Mouse (Mus musculus) megakaryocyte-erythroid progenitor cell, adult 5-6 weeks (primary cell): Measurements from ENCODE around the gene Calm5. TPM values are rescaled to one million over a fixed set of nuclear protein-coding genes. Genes with fewer than 3 reads are reported as not detected.
A peak's percentile ranks its signal among the peaks of the same experiment; 100 is the strongest.

Experiments used
- ATAC-seq: replicated peaks from 2 replicates; pipeline ENCODE4 v1.8.0; 2016; ENCODE audit warnings: mild to moderate bottlenecking, inconsistent platforms; ENCODE audit not compliant: severe bottlenecking, poor library complexity, low FRiP score, low TSS enrichment
- total RNA-seq, 2 experiments: library from RNA; stranded (forward) in 1 of 2; stranded (reverse) in 1 of 2; fragments of 200-1000, 215-1000 nt in 1 of 2; fragments of >200 nt in 1 of 2; fragmentation: Nextera tagmentation in 1 of 2; gene quantifications; 2 replicates each; pipeline ENCODE4 v1.2.3; 2014 to 2017

Calm5 gene
- total RNA-seq, 2 experiments from 2014 or later, result not detected

GRCm38 (mm10) chr13:3862922-3863580, 9.1 kb downstream of the Calm5 start:
- ATAC-seq, result peak; percentile 58

- ATAC-seq, result no peak
Observed at GRCm38 (mm10) chr13:3865648-3866354, 11.8 kb downstream of the Calm5 start.

- peak; percentile 52 for ATAC-seq
Observed at GRCm38 (mm10) chr13:3866355-3867052, 12.5 kb downstream of the Calm5 start.

GRCm38 (mm10) chr13:3867158-3867557, 13.2 kb downstream of the Calm5 start:
- ATAC-seq, result peak; percentile 69

GRCm38 (mm10) chr13:3869901-3870300, 15.9 kb downstream of the Calm5 start:
- ATAC-seq, result no peak

GRCm38 (mm10) chr13:3872832-3873231, 18.9 kb downstream of the Calm5 start:
- no peak for ATAC-seq

- no peak for ATAC-seq
Observed at GRCm38 (mm10) chr13:3876448-3876847, 22.5 kb downstream of the Calm5 start.

GRCm38 (mm10) chr13:3877185-3877584, 23.2 kb downstream of the Calm5 start:
- ATAC-seq, result peak; percentile 45

GRCm38 (mm10) chr13:3877679-3878220, 23.8 kb downstream of the Calm5 start:
- no peak for ATAC-seq

GRCm38 (mm10) chr13:3886663-3887062, 32.7 kb downstream of the Calm5 start:
- no peak for ATAC-seq

GRCm38 (mm10) chr13:3889111-3889510, 35.1 kb downstream of the Calm5 start:
- no peak for ATAC-seq

GRCm38 (mm10) chr13:3890061-3890460, 36.1 kb downstream of the Calm5 start:
- no peak for ATAC-seq

- ATAC-seq, result 0 out of 2 replicates have a peak, but pooled peaks have one; percentile 15
Observed at GRCm38 (mm10) chr13:3891479-3892087, 37.6 kb downstream of the Calm5 start.

- ATAC-seq, result no peak
Observed at GRCm38 (mm10) chr13:3892601-3893000, 38.6 kb downstream of the Calm5 start.

- peak; percentile 95 for ATAC-seq
Observed at GRCm38 (mm10) chr13:3893126-3893734, 39.3 kb downstream of the Calm5 start.

GRCm38 (mm10) chr13:3894549-3894948, 40.6 kb downstream of the Calm5 start:
- no peak for ATAC-seq

GRCm38 (mm10) chr13:3895397-3895980, 41.5 kb downstream of the Calm5 start:
- no peak for ATAC-seq

GRCm38 (mm10) chr13:3896032-3896431, 42.1 kb downstream of the Calm5 start:
- ATAC-seq, result no peak

- peak; percentile 29 for ATAC-seq
Observed at GRCm38 (mm10) chr13:3896913-3897312, 42.9 kb downstream of the Calm5 start.
